Mouse (Mus musculus) kidney, embryonic 16.5 days (tissue): ENCODE measurements at regions not wholly inside any gene's neighbourhood (a gene's known extent, or its start where the extent isn't known, plus 50 kb on each side); places are given as distances from the start of the nearest gene placed in this dataset.

ENCODE experiments used
- ATAC-seq: fragments of 200-750 bp; cut with Nextera tagmentation; 2 replicates; pipeline ENCODE4 v1.8.0; 2017; ENCODE audit warnings: moderate TSS enrichment; ENCODE audit not compliant: low FRiP score, low TSS enrichment
- H3K27ac ChIP-seq: fragments of 300-500 bp; sonication (generic); 2 replicates; pipeline ENCODE4 v1.5.1; 2014; ENCODE audit warnings: low read length
- H3K27me3 ChIP-seq: fragments of 300-500 bp; sonication (generic); 2 replicates; pipeline ENCODE4 v1.6.1; 2014; ENCODE audit warnings: low read length, control low read depth, mixed read lengths; ENCODE audit not compliant: insufficient read depth
- H3K36me3 ChIP-seq: fragments of 300-500 bp; sonication (generic); 2 replicates; pipeline ENCODE4 v1.6.1; 2014; ENCODE audit warnings: low read length, control low read depth, mixed read lengths; ENCODE audit not compliant: insufficient read depth
- H3K4me1 ChIP-seq: fragments of 300-500 bp; sonication (generic); 2 replicates; pipeline ENCODE4 v1.6.1; 2014; ENCODE audit warnings: low read length, control low read depth, mixed read lengths; ENCODE audit not compliant: insufficient read depth
- H3K4me2 ChIP-seq: fragments of 300-500 bp; sonication (generic); replicated peaks from 2 replicates; pipeline ENCODE4 v1.6.1; 2014; ENCODE audit warnings: low read depth, low read length
- H3K4me3 ChIP-seq: fragments of 300-500 bp; sonication (generic); 2 replicates; pipeline ENCODE4 v1.5.1; 2014; ENCODE audit warnings: mild to moderate bottlenecking, low read length
- H3K9ac ChIP-seq: fragments of 300-500 bp; sonication (generic); replicated peaks from 2 replicates; pipeline ENCODE4 v1.6.1; 2014; ENCODE audit warnings: low read length
- H3K9me3 ChIP-seq: fragments of 300-500 bp; sonication (generic); 2 replicates; pipeline ENCODE4 v1.6.1; 2016; ENCODE audit warnings: low read length, control low read depth
- WGBS: fragments of 180-500 bp; shearing (Covaris S2); extraction: QIAGEN DNeasy Blood & Tissue Kit; methylation state at CpG from one replicate; pipeline ENCODE4 v1.1.7; 2014; 5-methylcytosine and 5-hydroxymethylcytosine counted together

DNA sequence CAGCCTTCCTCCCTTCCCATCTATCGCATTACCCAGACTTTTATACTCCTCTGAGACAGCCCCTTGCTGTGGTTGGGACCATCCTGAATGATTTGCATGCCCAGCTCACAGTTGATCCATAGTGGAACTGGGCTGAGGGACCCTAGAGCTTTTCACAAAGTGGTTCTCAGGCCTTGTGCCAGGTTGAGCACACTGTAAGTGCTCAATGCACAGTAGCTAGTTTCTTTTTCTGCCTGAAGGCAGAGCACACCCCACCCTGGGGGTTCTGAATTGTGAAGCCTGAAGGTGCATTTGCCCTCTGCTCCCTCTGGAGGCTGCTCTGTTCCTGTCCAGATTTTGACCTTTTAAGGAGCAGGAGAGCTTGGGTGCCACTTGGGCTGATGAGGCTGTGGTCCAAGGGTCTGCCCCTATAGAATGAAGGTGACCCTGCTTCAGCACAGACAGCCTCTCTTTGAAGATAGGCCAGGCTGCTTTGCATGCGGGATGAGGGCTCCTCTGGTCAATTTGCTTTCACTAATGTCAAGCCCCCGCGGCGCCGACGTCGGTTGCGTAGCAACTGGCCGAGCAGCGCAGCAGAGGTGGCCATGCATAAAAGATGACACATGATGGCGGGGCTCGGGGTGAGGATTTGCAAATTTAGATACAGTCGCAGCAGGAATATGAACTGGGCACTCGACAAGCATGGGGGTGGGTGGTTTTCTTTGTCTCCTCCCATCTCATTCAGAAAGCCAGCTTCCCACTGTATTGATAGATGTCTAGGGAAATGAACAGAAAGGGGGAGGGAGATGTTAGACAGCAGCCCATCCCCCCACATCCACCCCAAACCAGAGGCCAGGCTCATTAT, 174.5 kb downstream of the Dmrta2 start:
- no peaks in the 10 kb centered on the region for H3K27me3 ChIP-seq
- peak overlapping the region; percentile 39 for H3K4me2 ChIP-seq
- peak; percentile 77 for ATAC-seq
- WGBS, result 10% methylated on average over 15 of the region's 15 CpGs
- H3K27ac ChIP-seq, result no peak overlapping the region
- no peaks in the 10 kb centered on the region; the same call in 1 of the 2 replicates for H3K4me1 ChIP-seq
- no peak overlapping the region for H3K4me3 ChIP-seq
- no peak overlapping the region for H3K9ac ChIP-seq
- no peaks in the 10 kb centered on the region for H3K9me3 ChIP-seq
- no peaks in the 10 kb centered on the region for H3K36me3 ChIP-seq
